Mouse (Mus musculus) T-helper 1 cell (primary cell): Measurements from ENCODE around the gene Gm2888.
"Not testable (repeated sequence)": the region's sequence is repeated elsewhere in the genome, so short reads cannot be mapped to it uniquely, and the experiment has no call there.

Source experiments
- in situ Hi-C: fragments of 300-600 bp; cut with MboI, MseI; formaldehyde crosslinking; loops from one replicate; pipeline ENCODE4 v1.15.1; 2025; ENCODE audit warnings: high pct_unique_total_duplicates

The Gm2888 gene

GRCm38 (mm10) chr14:3029702-3030101 lies at the start of gene Gm2888:
Gene Gm2888, plus strand, starts transcription at chr14:3030002.
- in situ Hi-C loops: not testable (repeated sequence)

DNA sequence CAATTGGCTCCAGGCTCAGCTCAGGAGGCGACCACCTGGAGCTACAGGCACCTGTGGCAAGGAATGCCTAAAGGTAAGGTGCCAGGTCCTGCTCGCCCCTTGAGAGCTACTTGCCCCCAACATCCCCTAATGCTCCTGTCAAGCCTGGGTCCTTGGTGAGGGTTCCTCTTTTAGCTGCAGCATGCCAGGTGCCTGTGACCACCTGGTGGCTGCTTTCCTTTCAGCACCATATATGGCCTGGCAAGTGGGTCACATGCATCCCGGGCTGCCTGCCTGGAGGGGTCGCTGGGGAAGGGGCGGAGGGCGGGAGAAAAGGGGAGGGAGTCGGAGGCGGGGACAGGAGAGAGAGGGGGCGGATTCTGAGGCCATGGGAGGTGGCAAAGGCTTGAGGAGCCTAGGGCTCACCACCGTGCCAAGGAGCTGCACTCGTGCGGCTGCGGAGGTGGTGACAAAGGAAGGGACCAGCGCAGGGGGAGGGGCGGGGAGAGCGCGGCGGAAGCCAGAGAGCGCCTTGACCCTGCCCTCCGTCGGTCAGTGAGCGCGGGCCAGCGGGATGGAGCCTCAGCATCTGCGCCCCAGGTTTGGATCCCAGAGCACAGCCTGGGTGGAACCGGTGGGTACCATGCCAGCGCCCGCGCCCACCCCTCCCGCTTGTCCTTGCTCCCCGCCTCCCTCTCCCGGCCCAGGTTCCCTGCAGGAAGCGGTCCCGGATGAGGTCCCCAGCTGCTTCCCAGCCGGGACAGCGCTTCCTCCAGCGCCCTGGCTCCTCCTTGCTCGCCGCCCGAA lies 19.1 kb downstream of the Gm2888 start, which contains the start of gene Gm2897:
Gene Gm2897 (plus strand): TSS at position 559 of the 786 bp plus-strand sequence.
- in situ Hi-C loops: not testable (repeated sequence)

- in situ Hi-C loops: not testable (repeated sequence)
These were observed 19.7 kb downstream of the Gm2888 start for GRCm38 (mm10) chr14:3049513-3049800.

DNA sequence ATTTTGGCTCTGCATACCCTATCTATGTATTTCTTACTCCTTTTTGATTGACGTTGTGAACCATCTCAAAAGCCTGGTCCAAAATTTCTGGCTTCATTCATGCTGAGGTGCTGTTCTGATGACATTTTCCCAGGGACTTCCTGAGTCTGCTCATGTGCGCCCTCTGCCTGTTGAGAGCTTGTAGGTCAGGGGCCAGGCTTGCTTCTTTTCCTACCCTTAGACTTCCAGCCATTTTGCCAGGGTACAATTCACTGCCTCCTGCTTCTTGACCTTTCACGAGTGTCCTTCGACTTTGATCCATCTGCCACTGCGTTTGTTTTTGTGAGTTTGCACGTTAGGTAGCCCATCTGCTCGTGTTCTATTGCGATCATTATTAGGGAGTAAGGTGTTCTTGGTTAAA lies 20.3 kb downstream of the Gm2888 start:
- in situ Hi-C loops: not testable (repeated sequence)
